Mouse (Mus musculus): ENCODE results near the gene Tcam1.

Gene Tcam1

DNA sequence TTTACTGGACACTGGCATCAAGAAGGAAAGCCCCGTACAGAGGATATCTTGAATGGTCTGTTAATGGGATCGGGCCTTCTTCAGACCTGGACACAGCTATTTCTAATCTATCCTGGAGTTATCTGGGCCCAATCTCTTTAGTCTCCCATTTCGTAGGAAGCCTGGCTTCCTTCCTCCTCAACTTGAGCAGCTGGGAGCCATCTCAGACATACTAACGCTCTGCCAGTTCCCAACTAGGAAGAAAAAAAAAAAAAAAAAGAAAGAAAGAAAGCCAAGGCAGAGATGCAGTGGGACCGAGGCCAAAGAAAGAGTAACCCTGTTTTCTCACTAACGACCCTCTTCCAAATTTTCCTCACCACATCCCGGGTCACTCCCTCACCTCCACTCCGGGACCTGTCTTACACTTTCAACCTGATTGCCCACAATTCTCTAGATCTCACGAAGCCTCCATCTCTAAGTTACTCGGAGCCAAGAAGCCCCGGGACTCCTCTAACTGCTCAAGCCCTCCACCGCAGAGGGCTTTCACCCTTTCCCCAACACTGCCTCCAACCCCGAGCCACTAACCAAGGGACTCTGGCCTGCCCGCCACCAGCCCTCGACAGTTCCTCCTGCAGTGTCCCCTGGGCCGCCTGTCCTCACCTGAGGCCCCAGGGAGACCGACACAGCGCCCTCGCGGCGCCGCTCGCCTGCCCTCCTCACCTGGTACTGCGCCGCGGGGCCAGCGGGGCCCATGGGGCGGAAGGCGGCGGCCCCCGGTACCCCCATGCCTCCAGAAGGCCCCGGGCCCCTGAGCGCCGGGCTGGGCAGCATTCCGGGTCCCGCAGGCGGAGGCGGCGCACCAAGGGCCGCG is 4.5 kb upstream of the Tcam1 start:
- in situ Hi-C loops (cut with MboI; ENCODE audit: unreplicated experiment in 2 of 2): no loop called here

DNA sequence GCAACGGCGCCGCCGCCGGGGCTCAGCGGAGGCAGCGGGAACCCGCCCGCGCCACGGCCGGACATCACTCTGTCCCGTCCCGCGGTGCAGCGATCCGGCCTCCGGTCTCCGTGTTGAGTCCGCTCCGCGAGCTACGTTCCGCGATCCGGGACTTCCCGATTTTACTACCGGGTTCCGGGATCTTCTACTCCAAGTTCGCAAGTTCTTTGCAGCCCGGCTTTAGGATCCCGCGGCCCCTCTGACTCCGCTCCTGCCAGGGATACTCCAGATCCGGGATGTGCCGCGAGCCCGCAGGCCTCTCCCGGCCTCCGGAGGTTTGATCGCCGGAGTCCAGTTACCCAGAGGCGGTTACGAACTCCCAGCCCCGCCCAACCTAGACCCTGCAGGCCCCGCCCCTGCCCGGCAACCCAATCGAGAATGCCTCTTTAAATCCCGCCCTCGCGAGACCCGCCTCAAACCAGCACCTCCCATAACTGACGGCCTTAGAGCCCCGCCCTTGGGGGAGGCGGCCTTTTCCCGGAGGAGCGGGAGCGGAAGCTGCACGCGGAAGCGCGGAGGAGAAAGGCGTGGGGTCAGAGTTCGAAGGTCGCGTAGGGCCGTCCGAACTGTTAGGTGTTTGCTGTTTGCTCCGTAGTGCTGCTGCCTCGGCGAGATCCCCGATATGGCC is 3.7 kb upstream of the Tcam1 start, which contains the start of gene Smarcd2:
Gene Smarcd2 (minus strand): TSS at position 329 of the 667 bp plus-strand sequence.
- in situ Hi-C loops (cut with MboI; ENCODE audit: unreplicated experiment in 2 of 2): no loop called here

DNA sequence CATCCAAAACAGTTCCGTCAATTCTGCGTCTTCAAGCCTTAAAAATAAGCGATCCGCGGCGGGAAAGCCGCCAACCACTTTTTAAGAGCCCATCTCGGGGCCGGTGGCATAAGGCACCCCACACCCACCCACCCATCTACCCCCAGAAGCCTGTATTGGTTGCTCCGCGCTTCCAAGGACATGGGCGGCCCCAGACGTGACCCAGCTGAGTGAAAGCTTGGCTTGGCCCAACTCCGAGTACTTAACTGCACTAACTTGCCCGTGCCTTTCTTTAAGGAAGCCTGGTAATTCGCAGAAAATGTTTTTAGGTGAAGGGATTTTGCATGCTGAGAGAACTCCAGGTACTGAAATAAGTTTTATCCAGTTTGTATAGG is 3.2 kb upstream of the Tcam1 start:
- in situ Hi-C loops (cut with MboI; ENCODE audit: unreplicated experiment in 2 of 2): no loop called here

DNA sequence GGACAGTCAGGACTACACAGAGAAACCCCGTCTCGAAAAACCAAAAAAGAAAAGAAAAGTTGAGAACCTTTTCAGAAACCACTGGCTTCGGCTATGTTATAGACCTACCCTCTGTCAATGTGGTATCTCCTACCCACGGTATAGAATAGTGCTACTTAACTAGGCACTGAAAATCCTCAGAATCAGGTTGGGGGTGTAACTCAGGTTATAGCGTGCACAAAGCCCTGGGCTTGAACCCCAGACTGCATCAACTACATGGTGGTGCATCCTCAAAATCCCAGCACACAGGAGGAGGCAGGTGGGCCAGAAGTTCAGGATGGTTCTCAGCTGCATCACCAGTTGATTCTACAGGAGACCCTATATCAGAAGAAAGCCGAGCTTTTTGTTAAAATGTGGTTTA is 2.7 kb upstream of the Tcam1 start:
- in situ Hi-C loops (cut with MboI; ENCODE audit: unreplicated experiment in 2 of 2): no loop called here

DNA sequence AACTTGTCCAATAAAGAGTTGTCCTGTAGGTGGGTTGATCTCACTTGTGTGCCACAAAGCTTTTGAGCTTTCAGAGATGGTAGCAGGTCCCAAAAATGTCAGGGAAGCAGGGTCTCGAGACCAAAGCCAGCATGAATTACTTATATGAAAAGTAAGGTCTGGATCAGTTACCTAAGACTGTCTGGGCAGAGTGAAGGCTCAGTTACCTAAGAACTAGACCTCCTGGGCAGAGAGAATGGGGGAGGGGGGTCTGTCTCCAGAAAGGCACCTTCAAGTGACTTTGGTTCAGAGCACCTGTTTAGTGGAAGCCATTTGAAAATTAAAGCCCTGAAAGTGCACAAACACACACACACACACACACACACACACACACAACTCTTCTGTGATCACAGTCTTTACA is 2.1 kb upstream of the Tcam1 start:
- in situ Hi-C loops (cut with MboI; ENCODE audit: unreplicated experiment in 2 of 2): no loop called here

DNA sequence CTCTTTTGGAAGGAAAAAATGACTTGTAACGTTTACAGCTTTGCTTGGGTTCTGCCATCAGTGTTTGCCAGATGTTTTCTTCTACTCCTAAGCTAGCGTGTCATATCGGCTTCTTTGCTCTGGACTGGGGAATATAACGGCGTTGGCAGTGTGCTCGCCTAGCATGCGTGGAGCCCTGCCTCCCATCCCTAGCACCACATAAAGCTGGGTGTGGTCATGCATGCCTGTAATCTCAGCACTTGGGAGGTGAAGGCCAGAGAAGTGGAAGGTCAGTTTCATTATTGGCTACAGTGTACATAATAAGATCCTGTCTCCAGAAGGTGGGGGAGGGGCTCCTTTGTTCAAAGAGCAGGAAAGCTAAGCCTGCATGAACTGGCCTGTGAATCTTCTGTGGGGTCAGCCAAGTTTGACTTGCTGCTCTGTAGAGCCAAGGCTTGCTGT is 1.5 kb upstream of the Tcam1 start:
- in situ Hi-C loops (cut with MboI; ENCODE audit: unreplicated experiment in 2 of 2): no loop called here

DNA sequence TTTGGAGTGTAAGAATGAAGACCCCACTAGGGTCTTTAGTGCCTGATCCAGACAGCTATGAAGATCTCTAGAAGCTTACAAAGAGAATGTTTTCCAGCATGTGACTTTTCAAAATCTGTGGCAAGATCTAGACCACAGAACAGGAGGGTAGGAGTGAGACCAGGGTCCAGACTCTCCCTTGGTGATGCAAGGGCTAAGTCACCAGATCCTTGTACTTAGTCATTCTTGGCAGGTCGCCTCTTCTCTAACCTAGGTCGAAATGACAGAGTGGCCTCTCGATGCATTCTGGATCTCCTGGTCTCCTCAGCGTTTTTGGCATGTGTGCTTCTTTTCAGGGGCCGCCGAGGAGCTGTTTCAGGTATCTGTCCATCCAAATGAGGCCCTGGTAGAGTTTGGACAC is 6.0 kb downstream of the Tcam1 start:
- in situ Hi-C loops (cut with MboI; ENCODE audit: unreplicated experiment in 2 of 2): no loop called here

DNA sequence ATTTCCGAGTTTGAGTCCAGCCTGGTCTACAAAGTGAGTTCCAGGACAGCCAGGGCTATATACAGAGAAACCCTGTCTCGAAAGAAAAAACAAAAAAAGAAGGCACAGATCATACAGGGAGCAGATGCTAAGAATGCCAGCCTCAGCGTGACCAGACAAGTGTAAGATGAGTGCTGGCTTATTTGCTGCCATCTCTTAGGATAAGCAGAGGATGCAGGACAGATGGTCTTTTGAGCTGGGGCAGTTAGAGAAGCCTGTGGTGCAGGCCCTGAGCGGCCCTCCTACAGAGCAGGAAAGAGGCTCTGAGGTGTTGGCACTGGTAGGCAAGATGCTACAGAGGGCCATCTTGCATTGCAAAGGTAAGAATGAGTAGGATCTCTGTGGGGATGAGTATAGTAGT is 6.9 kb downstream of the Tcam1 start:
- in situ Hi-C loops (cut with MboI; ENCODE audit: unreplicated experiment in 2 of 2): no loop called here

DNA sequence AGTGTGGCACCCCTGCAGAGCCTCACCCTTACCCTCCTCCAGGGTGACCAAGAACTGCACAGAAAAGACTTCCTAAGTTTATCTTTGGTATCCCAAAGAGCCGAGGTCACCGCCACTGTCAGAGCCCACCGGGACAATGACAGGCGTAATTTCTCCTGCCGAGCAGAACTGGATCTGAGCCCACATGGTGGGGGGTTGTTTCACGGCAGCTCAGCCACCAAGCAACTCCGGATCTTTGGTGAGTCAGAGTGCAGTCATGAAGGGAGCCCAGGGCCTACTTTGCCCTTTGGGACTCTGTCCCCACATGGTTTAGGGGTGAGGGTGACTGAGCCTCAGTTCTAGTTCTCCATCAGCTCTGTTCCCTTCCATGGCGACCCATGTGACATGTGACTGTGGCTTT is 7.7 kb downstream of the Tcam1 start:
- in situ Hi-C loops (cut with MboI; ENCODE audit: unreplicated experiment in 2 of 2): no loop called here

DNA sequence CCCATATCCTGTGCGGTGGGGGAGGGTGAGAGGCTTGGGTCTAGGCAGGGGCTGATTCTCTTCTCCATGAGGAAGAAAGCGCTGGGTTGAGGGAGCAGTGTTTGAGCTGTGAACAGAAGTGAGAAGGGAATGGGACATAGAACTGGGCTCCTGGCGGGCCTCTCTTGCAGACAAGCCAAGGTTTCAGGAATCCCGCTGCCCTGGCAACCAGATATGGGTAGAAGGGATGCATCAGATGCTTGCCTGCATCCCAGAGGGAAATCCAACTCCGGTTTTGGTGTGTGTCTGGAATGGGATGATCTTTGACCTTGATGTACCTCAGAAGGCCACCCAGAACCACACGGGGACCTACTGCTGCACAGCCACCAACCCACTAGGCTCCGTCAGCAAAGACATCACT is 9.7 kb downstream of the Tcam1 start:
- in situ Hi-C loops (cut with MboI; ENCODE audit: unreplicated experiment in 2 of 2): loop anchor here in 1 of 2 experiments (5.0 kb wide), 1 partner anchor 359 kb away; no protein-coding TSS in a partner anchor

DNA sequence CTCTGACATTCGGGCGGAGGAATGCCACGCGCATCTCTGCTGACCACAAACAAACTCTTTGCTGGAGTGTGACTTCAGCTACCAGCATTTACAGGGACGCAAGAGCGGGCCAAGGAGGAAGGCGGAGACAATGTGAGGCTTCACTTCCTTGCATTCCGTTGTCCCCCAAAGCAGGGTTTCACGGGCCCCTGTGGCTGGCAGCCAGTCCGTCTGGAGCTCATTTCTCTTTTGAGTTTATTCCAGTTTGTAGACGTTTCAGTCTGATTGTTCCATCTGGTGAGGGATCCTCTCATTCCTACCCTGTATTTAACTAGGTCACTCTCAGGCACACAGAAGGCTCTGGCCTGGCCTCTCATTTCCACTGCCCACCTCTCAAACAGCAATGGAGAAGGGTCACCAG is 10.5 kb downstream of the Tcam1 start:
- in situ Hi-C loops (cut with MboI; ENCODE audit: unreplicated experiment in 2 of 2): loop anchor here in 1 of 2 experiments (5.0 kb wide), 1 partner anchor 360 kb away; no protein-coding TSS in a partner anchor

DNA sequence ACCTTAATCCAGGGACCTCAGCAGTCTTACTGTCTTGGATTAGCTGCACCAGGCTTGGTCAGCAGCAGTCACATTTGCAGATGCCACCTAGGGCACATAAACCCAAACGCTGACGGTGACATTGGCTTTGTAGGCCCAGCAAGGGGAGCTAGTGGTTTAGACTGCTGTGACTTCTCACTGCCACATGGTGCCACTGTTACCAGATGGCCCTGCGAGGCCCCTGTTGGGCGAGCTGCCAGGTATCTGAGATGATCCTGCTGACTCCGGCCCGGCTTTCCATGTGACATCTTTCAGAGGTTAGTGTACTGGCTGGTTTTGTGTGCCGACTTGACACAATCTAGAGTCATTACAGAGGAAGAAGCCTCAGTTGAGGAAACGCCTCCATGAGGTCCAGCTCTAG is 12.9 kb downstream of the Tcam1 start:
- in situ Hi-C loops (cut with MboI; ENCODE audit: unreplicated experiment in 2 of 2): loop anchor here in 1 of 2 experiments (5.0 kb wide), 1 partner anchor 362 kb away; no protein-coding TSS in a partner anchor

DNA sequence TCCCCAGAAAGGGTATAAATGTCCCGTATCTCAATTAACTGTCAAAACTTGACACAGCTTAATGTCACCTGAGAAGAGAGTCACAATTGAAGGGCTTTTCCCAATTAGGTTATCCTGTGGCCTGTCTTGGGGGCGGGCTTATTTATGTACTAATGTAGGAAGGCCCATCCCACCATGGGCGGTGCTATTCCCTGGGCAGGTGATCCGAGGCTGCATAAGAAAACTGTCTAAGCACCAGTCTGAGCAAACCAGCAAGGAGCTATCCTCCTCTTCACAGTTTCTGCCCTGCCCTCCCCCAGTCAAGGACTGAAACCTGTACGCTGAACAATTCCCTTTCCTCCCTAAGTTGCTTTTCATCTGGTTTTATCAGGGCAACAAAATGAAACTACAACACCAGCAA is 13.9 kb downstream of the Tcam1 start:
- in situ Hi-C loops (cut with MboI; ENCODE audit: unreplicated experiment in 2 of 2): no loop called here

DNA sequence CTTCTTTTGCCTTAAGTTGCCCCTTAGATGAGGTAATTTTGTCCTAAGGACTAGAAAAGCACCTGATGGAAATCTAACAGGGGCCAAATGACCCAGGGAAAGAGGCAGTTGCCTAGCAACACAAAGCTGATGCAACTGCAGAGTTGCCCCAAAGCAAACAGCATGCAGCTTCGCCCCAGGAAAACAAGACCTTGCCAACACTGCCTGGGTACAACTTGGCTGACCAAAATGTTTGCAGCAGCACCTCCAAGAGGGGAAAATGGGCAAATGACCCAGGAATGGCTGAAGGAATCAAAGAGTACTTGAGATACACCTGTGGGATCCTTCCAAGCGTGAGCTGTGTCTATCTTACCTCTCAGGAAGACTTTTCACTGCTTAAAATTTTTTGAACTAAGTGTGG is 15.4 kb downstream of the Tcam1 start:
- in situ Hi-C loops (cut with MboI; ENCODE audit: unreplicated experiment in 2 of 2): no loop called here

DNA sequence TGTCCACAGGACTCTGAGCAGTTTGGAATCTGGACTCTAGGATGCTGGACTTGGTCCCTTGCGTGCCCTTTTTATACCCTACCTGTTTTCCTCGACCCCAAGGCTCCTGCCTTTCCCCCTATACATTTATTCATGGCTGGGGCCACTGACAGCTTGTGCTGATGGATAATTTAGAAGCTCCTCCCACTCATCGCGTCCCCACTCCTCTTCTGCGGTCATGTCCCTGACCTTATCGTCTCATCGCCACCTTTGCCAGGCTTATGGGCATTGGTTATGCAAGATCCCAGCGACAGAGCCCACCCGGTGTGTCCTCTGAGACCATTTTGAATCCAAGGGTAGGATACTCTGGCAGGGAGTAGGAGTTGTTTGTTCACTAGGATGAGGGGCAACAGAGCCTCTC is 25.3 kb downstream of the Tcam1 start, which contains the start of gene Gh:
Gene Gh (minus strand): TSS at position 101 of the 400 bp plus-strand sequence.
- in situ Hi-C loops (cut with MboI; ENCODE audit: unreplicated experiment in 2 of 2): no loop called here

DNA sequence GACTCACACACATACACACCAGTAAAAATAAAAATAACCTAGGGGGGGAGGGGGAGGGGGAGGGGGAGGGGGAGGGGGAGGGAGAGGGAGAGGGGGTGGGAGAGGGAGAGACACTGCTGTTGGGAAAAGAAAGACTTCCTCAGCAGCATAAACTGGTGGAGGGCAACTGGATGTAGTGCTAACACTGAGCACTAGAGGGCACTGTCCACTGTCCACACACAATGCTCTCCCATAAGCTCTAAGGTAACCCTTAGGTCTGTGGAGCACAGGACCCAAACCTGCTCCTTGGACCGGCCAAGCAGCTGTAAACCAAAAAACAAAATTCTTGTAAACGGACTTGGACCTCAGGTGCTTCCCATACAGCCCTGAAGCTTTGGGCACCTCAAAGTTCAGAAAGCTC is 26.2 kb downstream of the Tcam1 start:
- in situ Hi-C loops (cut with MboI; ENCODE audit: unreplicated experiment in 2 of 2): no loop called here

DNA sequence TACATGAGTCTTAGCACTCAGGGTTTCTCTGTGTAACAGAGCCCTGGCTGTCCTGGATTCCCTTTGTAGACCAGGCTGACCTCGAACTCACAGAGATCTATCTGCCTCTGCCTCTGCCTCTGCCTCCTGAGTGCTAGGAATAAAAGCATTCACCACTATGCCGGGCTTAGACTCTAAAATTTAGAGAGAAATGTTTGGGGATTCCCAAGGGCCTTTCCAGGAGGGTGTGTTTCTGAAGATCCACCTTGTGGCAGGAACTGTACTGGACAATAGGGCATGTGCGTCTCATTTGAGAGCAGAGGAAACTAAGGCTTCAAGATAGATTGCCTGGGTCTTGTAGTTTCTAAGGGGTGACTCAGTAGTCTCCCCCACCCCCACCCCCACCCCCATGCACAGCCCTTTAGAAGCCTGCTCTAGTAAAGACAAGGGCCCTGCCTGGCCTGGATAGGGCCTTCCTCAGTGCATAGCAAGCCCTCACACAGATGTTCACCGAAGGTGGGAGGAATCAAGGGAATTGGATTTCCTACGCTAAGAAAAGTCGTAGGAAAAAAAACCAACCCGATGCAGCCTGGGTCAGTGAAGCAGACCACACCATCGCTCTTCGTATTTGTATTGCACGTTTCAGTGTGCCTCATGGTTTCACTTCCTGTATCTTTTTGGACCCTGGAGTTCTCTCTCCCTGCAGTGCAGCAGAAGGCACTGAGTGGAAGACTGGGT is 29.0 kb downstream of the Tcam1 start:
- in situ Hi-C loops (cut with MboI; ENCODE audit: unreplicated experiment in 2 of 2): no loop called here

DNA sequence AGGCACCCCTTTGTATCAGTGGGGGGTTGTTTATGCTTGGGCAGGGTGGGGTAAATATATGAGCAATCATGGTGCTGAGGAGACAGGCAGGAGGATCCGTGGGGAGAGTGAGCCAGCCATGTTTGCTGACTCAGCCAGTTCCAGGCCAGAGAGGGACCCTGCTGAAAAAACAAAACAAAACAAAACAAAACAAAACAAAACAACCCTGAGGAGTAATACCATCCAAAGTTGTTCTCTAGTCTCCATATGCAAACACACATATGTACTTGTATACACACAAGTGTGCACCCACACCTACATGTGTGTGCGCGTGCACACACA is 29.6 kb downstream of the Tcam1 start:
- in situ Hi-C loops (cut with MboI; ENCODE audit: unreplicated experiment in 2 of 2): no loop called here

DNA sequence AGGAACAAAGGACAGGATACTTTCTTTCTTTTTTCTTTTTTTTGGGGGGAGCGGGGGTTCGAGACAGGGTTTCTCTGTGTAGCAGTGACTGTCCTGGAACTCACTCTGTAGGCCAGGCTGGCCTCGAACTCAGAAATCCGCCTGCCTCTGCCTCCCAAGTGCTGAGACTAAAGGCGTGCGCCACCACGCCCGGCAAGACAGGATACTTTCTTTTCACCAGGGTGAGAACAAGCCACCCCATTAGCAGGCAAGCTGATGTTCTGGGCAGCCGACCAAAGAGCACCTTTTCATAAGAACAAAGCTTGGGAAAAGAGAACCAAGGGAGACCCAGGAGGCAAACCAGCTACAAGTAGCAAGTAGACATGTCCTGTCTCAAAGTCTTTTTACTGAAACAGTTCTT is 30.3 kb downstream of the Tcam1 start:
- in situ Hi-C loops (cut with MboI; ENCODE audit: unreplicated experiment in 2 of 2): no loop called here

DNA sequence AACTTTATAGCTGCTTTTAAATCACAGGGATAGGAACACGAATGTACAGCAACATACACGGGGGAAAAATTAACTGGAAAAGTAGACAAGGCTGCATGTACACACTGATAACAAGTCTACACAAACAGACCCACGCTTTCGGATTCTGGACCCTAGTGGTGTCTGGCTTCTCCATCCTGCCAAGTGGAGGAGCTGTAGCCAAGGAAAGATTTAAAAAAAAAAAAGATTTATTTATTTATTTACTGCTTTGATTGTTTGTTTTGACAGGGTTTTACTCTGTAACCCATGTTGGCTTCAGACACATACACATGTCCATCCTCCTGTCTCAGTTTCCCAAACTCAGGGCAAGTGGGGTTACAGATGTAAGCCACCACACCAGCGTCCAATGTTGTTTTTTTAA is 31.0 kb downstream of the Tcam1 start:
- in situ Hi-C loops (cut with MboI; ENCODE audit: unreplicated experiment in 2 of 2): no loop called here

DNA sequence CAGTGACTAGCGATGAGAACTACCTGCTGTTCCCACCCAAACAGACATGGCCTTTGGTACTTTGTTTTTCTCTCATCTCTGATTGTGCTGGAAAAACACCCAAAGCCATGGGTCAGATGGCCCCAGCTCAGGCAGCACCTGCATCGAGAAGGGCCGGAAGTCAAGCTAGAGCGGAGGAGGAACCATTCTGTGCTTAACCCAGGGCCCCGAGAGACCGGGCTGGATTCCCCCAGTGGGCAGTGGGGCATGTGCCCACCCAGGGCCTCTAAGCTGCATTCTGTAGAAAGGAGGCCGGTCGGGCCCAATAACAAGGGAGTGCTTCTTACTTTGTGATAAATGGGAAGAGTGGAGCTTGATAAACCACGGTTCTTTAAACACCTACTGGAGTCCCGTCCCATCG is 31.7 kb downstream of the Tcam1 start:
- in situ Hi-C loops (cut with MboI; ENCODE audit: unreplicated experiment in 2 of 2): no loop called here
